Mouse (Mus musculus) brain, embryonic 18.5 days (tissue): ENCODE data around the gene Cps1.

Experiments used
- DNase-seq: peaks from one replicate; pipeline ENCODE4 v3.0.0-alpha.2; 2012; ENCODE audit warnings: low read depth, low spot score

Gene Cps1

GRCm38 (mm10) chr1:67122797-67123196 is at the start of gene Cps1:
TSS of gene Cps1 (plus strand) at chr1:67123026.
- DNase-seq: no peak

GRCm38 (mm10) chr1:67077739-67078138 is 45.1 kb upstream of the Cps1 start:
- DNase-seq: no peak

- DNase-seq: no peak
These were observed 44.2 kb upstream of the Cps1 start for GRCm38 (mm10) chr1:67078666-67079065.

GRCm38 (mm10) chr1:67079146-67079545 is 43.7 kb upstream of the Cps1 start:
- no peak for DNase-seq

- DNase-seq: no peak
These were observed 30.4 kb upstream of the Cps1 start for GRCm38 (mm10) chr1:67092473-67092872.

- DNase-seq: no peak
These were observed 23.6 kb upstream of the Cps1 start for GRCm38 (mm10) chr1:67099215-67099614.

- no peak for DNase-seq
These were observed 19.2 kb upstream of the Cps1 start for GRCm38 (mm10) chr1:67103476-67104248.

- no peak for DNase-seq
These were observed 11.1 kb upstream of the Cps1 start for GRCm38 (mm10) chr1:67111621-67112298.

- DNase-seq: no peak
These were observed 9.3 kb upstream of the Cps1 start for GRCm38 (mm10) chr1:67113343-67114030.

GRCm38 (mm10) chr1:67116571-67116970 is 6.3 kb upstream of the Cps1 start:
- DNase-seq: no peak

- no peak for DNase-seq
These were observed 5.0 kb upstream of the Cps1 start for GRCm38 (mm10) chr1:67117778-67118177.

GRCm38 (mm10) chr1:67125433-67125832 is 2.6 kb downstream of the Cps1 start:
- no peak for DNase-seq

- DNase-seq: no peak
These were observed 21.1 kb downstream of the Cps1 start for GRCm38 (mm10) chr1:67143939-67144338.

GRCm38 (mm10) chr1:67151246-67151645 is 28.4 kb downstream of the Cps1 start:
- no peak for DNase-seq

- DNase-seq: no peak
These were observed 44.5 kb downstream of the Cps1 start for GRCm38 (mm10) chr1:67167283-67167682.

- no peak for DNase-seq
These were observed 58.3 kb downstream of the Cps1 start for GRCm38 (mm10) chr1:67181165-67181564.

- DNase-seq: no peak
These were observed 59.4 kb downstream of the Cps1 start for GRCm38 (mm10) chr1:67182201-67182600.

- no peak for DNase-seq
These were observed 60.7 kb downstream of the Cps1 start for GRCm38 (mm10) chr1:67183532-67183931.

- DNase-seq: no peak
These were observed 61.3 kb downstream of the Cps1 start for GRCm38 (mm10) chr1:67184134-67184533.

- DNase-seq: no peak
These were observed 74.5 kb downstream of the Cps1 start for GRCm38 (mm10) chr1:67197335-67197734.

- no peak for DNase-seq
These were observed 95.6 kb downstream of the Cps1 start for GRCm38 (mm10) chr1:67218339-67218944.

GRCm38 (mm10) chr1:67223666-67224065 is 100.8 kb downstream of the Cps1 start:
- no peak for DNase-seq
